Mouse (Mus musculus): ENCODE data around the gene Vmn2r39. TPM values are rescaled to one million over a fixed set of nuclear protein-coding genes. Genes with fewer than 3 reads are reported as not detected.

Gene Vmn2r39
- polyA plus RNA-seq (2012; rRNA removed): not detected in 2 replicates

GRCm38 (mm10) chr7:9030698-9031097 is at the start of gene Vmn2r39:
Gene Vmn2r39, minus strand, starts transcription at chr7:9030798.

Other genes starting within 250 kb of the Vmn2r39 start
- not detected in 2 replicates for gene Vmn2r40, start 99.4 kb downstream of the Vmn2r39 start, polyA plus RNA-seq (2012; rRNA removed)
- gene Vmn2r38, start 67.1 kb upstream of the Vmn2r39 start, polyA plus RNA-seq (2012; rRNA removed): not detected in 2 replicates
- gene Vmn2r37, start 192.9 kb upstream of the Vmn2r39 start, polyA plus RNA-seq (2012; rRNA removed): not detected in 2 replicates

Data from liver, embryonic 18 days (tissue).